Mouse (Mus musculus): ENCODE results near the gene Psd4.

DNA sequence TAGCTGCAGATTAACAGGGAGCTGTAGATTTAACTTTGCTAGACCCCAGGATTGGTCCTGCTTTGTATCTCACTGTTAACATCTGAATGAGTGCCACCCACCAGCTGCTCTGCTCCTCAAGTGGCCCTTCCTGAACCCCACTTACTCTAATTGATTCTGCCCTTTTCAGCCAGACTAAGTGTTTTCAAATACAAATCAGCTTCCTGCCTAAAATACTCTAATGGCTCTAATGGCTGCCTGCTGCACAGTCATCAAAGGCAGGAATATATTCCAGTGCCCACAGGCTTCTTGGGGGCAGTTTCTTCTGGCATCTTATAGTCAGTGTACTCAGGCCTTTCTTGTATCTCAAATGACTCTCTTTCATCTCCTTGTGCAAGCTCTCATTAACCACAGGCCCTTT is 74.5 kb downstream of the Psd4 start:
- TF ChIP-seq GATA1 (IDR thresholded peaks at IDR 0.05; ENCODE audit: borderline replicate concordance, low read length) (no peak), FLI1 (IDR thresholded peaks at IDR 0.05; ENCODE audit: low read length) (no peak)

Measured in megakaryocyte, embryonic 14.5 days (primary cell).